Mouse (Mus musculus) E14TG2a.4 (cell line): ENCODE measurements around the gene P4htm.

Source experiments
- H3K27me3 ChIP-seq: 2 replicates; pipeline ENCODE4 v1.6.1; 2014; ENCODE audit warnings: low read length, control low read depth; ENCODE audit not compliant: insufficient read depth
- H3K36me3 ChIP-seq: 2 replicates; pipeline ENCODE4 v1.6.1; 2014; ENCODE audit warnings: low read length, control low read depth; ENCODE audit not compliant: insufficient read depth
- H3K4me1 ChIP-seq: replicated peaks from 2 replicates; pipeline ENCODE4 v1.6.1; 2014; ENCODE audit warnings: low read depth, low read length, control low read depth
- H3K4me3 ChIP-seq: replicated peaks from 2 replicates; pipeline ENCODE4 v1.5.1; 2014; ENCODE audit warnings: mild to moderate bottlenecking, low read length
- H3K9me3 ChIP-seq: 2 replicates; pipeline ENCODE4 v1.6.1; 2014; ENCODE audit warnings: low read length, control low read depth
- CTCF ChIP-seq: conservative IDR thresholded peaks from 2 replicates; pipeline ENCODE4 v1.5.1; 2014; ENCODE audit warnings: low read length
- NANOG ChIP-seq: IDR thresholded peaks from 2 replicates; pipeline ENCODE4 v1.6.1; 2014; ENCODE audit warnings: borderline replicate concordance, low read length, mixed read lengths
- POU5F1 ChIP-seq: IDR thresholded peaks from 2 replicates; pipeline ENCODE4 v1.6.1; 2014; ENCODE audit warnings: low read length, borderline replicate concordance

P4htm gene

DNA sequence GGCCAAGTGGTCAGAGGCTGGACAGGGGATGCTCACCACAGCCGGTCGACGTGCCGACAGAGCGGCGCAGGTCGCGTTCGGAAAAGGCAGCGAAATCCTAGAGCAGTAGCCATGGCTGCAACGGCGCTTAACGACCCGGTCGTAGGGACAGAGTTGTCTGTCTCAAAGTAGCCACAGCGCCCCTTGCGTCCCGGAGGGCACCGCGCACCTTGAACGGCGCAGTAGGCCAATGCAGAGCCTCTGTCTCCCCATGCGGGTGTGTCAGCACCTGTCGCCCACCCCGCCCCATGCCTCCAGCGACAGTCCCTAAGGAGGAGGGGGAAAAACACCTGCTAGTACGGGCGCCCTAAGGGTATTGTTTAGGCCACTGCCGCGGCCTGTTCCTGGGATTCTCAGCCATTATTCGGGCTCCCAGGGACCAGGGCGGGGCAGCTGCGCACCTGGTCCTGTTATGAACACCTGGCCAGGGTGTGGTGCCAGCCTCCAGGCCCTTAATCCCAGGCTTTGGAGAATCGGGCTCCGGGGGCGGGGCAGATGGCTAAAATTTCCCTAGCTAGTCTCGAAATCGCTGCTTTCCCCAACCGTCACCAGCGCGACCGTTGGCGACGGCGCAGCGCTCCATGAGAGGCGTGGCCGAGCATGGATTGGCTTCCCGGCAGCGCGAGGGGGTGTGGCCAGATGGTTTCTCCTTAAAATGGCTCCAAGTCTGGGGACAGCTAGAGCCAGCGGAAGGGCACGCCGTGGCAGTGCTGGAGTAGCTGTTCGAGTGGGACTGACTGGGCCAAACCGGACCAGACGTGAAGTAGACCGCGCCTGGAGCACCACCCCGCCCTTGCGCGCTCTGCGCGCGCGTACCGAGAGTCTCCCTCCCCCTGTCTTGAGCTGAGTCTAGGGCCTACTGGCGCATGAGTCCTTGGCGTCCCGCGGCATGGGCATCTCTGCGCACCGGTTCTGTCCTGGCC, 30.4 kb downstream of the P4htm start, which contains the start of gene Ndufaf3:
Gene Ndufaf3, minus strand, starts transcription at position 620 of the 962 bp plus-strand sequence.
- H3K4me1 ChIP-seq, result peaks cover 84% of the 10 kb centered on the region
- TF ChIP-seq CTCF, result peak; percentile 74
- no peak for TF ChIP-seq NANOG
- H3K9me3 ChIP-seq, result no peaks in the 10 kb centered on the region
- H3K27me3 ChIP-seq, result no peaks in the 10 kb centered on the region
- H3K4me3 ChIP-seq, result peak within 1 kb of the TSS; percentile 92
- H3K36me3 ChIP-seq, result peaks cover 58% of the 10 kb centered on the region

DNA sequence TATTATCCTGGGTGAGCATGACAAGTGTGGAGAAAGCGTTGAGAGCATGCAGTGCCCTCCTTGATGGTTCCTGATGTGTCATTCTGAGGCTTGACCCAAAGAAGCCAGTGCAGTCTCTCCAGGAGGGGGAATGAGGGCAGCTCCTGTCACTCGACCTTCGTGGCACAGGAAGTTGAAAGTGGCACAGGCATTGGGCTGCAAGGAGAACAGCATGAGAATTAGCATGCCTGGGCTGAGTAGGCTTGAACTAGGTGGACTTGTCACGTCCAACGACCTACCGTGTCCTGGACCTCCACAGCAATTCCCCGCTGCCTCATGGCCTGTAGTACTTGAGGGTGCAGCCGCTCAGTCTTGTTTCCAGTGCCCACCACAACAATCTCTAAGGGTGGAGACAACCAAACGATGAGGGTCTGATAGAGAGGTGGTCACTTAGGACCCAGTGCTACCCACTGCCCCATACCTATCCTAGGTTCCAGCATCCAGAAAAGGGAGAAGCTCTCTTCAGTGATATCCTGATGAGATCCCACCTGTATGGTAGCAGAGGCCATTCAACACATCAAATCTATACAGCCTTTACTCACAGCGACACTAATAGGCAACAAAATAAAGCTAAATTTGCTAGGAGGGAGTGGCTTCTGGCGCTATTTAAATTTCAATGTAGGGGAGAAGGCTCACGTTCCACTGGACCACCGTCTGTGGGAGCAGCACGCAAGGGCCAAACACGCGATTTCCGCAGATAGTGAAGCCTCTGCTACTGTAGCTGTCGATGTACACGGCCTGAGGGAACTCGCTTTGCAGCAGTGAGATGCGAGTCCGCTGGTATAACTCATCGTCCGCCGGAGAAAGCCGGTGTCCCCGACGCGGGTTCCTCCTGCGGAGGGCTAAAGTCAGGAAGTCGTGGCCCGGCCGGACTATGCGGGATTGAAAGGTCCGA, 31.3 kb downstream of the P4htm start:
- Histone ChIP-seq H3K9me3 (no peaks in the 10 kb centered on the region), H3K27me3 (no peaks in the 10 kb centered on the region), H3K36me3 (peaks cover 58% of the 10 kb centered on the region), H3K4me1 (peaks cover 84% of the 10 kb centered on the region), H3K4me3 (peak overlapping the region; percentile 92)
- TF ChIP-seq NANOG (no peak), POU5F1 (no peak), CTCF (no peak)

DNA sequence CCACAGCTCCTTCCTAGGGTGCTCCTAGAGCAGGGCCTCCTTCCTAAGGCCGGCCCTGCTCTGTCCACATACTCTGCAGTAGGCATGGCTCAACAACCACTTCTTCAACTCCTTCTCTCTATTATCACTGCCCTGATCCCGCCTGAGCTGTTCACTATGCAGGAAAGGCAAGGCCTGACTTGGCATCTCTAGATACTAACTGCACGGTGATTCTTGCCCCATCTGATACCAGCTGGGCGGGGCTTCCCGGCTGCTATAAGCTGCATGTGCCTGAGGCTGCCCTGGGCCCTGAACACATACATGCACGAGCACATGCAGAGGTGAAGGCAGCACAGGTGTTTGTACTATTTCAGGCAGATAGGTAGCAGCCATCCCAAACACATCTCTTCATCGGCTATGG, 33.3 kb downstream of the P4htm start:
- no peaks in the 10 kb centered on the region for H3K9me3 ChIP-seq
- peaks cover 58% of the 10 kb centered on the region for H3K36me3 ChIP-seq
- H3K4me1 ChIP-seq, result peaks cover 77% of the 10 kb centered on the region
- TF ChIP-seq POU5F1 (no peak), NANOG (no peak), CTCF (no peak)
- H3K4me3 ChIP-seq, result 0 out of 2 replicates have a peak overlapping the region, but pooled peaks have one; percentile 29
- no peaks in the 10 kb centered on the region for H3K27me3 ChIP-seq

DNA sequence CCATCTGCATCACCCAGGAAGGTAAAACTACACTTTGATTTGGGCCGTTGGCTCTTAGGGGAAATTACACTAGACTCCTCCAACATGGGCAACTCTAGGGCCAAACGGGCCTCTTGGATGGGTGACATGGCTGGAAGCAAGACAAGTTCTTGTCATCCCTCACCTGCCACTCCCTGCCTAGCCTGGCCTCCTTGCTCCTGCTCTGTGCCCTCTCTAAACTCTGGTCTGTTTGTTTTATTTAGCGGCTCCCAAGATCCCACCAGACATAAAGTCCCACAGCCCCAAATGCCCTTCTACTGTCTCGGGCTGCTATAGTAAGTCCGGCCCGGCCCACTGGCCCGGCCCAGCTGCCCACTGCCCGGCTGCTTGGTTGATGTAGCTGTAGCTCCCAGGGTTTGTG, 33.8 kb downstream of the P4htm start:
- TF ChIP-seq POU5F1 (no peak), NANOG (no peak), CTCF (no peak)
- H3K9me3 ChIP-seq, result no peaks in the 10 kb centered on the region
- H3K27me3 ChIP-seq, result no peaks in the 10 kb centered on the region

DNA sequence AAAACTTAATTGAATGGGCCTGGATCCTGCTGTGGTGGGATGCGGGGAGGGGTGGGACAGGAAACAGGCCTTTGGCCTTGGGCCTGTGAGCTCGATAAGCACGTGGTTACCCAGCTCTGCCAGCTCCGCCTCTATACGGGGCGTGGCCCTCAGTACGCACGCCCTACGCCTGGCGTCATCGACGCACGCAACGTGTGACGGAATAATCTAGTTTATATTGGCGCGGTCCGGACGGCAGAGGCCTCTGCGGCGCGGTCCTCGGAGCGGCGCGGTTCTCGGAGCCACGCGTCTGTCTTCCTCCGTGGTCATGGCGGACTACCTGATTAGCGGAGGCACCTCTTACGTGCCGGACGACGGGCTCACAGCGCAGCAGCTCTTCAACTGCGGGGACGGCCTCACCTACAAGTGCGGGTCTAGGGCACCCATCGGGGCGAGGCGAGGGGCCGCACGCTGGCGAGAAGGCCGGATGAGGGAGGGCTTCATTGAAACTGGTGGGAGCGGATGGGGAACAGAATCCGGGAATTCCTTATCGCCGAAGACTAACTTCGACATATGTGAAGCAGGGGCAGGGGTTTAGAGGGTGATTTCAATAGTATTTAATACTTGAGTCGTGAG, 37.1 kb downstream of the P4htm start, which contains the start of gene Impdh2:
Gene Impdh2, plus strand, starts transcription at position 60 of the 615 bp plus-strand sequence.
- Histone ChIP-seq H3K9me3 (no peaks in the 10 kb centered on the region), H3K27me3 (no peaks in the 10 kb centered on the region), H3K36me3 (peaks cover 86% of the 10 kb centered on the region), H3K4me1 (peaks cover 66% of the 10 kb centered on the region), H3K4me3 (peak within 1 kb of the TSS; percentile 89)
- TF ChIP-seq POU5F1 (no peak), CTCF (no peak), NANOG (no peak)

More for the DNA sequence above, 33.8 kb downstream of the P4htm start:
- 0 out of 2 replicates have a peak overlapping the region, but pooled peaks have one; percentile 29 for H3K4me3 ChIP-seq
- H3K4me1 ChIP-seq, result peaks cover 77% of the 10 kb centered on the region
- peaks cover 63% of the 10 kb centered on the region for H3K36me3 ChIP-seq

DNA sequence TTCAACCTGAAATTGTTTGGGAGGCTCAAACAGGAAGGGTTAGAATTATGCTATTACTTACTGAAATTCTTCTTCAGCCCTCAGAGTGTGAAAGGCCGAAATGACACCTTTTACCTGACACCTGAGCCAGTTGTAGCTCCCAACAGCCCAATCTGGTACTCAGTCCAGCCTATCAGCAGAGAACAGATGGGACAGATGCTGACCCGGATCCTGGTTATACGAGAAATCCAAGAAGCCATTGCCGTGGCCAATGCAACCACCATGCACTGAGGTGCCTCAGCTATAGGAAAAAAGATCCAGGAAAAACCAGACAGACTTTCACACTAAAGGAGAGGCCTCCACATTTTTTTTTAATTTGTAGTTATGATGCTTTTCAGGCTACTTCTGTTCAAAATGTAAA, 38.3 kb downstream of the P4htm start:
- no peaks in the 10 kb centered on the region for H3K9me3 ChIP-seq
- H3K4me1 ChIP-seq, result peaks cover 55% of the 10 kb centered on the region
- H3K4me3 ChIP-seq, result no peak overlapping the region
- TF ChIP-seq POU5F1 (no peak), CTCF (no peak), NANOG (no peak)
- no peaks in the 10 kb centered on the region for H3K27me3 ChIP-seq
- H3K36me3 ChIP-seq, result peaks cover 86% of the 10 kb centered on the region

DNA sequence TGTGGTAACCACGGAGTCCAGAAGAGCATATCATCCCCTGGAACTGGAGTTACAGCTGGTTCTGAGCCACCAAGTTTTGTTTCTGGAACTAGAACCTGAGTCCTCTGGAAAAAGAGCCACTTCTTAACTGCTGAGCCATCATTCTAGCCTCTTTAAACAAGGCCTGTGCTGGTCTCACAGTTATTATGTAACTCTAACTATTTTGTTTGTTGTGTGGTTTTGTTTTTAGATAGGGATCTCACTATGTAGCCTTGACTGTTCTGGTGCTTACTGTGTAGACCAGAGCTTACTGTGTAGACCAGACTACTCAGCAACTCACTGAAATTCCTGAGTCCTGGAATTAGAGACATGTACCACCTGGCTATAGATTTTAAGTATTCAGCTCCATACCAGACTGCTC, 50.6 kb downstream of the P4htm start:
- Histone ChIP-seq H3K9me3 (no peaks in the 10 kb centered on the region), H3K4me1 (peaks cover 20% of the 10 kb centered on the region), H3K27me3 (no peaks in the 10 kb centered on the region), H3K4me3 (no peak overlapping the region), H3K36me3 (peaks cover 97% of the 10 kb centered on the region)
- TF ChIP-seq NANOG (no peak), CTCF (no peak), POU5F1 (no peak)

DNA sequence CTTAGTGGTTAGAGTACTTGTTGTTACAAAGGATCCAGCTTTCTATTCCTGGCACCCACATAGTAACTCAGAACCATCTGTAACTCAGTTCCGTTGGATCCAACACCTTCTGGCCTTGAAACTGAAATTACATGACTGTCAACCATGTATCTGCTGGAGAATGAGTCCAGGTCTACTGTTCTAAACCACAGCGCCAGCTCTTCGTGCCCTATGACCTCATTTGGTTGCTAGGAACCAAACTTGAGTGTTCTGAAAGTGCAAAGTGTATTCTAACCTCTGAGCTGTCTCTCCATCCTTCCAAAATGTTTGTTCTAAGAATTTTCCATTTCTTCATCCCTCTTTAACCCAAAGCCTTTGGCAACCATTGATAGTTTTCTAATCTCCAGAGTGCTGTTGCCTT, 51.5 kb downstream of the P4htm start:
- Histone ChIP-seq H3K9me3 (no peaks in the 10 kb centered on the region), H3K4me3 (no peak overlapping the region), H3K27me3 (no peaks in the 10 kb centered on the region), H3K36me3 (peaks cover 97% of the 10 kb centered on the region), H3K4me1 (peaks cover 18% of the 10 kb centered on the region)
- TF ChIP-seq POU5F1 (no peak), NANOG (no peak), CTCF (no peak)
